Mouse (Mus musculus): ENCODE results near the gene Nckipsd.

Nckipsd gene

DNA sequence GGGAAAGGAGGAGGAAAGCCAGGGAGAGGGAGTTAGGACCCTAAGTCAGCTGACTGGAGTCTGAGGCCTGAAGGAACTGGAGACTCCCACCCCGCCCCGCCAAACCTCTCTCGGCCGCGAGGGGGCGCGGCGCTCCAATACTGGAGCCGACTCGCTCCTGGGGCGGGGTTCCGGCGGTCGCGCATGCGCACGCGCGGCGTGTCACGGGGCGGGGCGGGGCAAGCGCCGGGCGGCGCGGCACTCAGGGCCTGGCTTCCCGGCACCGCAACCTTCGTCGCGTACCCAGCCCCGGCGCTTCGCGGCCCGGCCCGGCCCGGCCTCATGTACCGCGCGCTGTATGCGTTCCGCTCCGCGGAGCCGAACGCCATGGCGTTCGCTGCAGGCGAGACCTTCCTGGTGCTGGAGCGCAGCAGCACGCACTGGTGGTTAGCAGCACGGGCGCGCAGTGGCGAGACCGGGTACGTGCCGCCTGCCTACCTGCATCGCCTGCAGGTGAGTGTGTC is at the start of gene Nckipsd:
Nckipsd (plus strand) TSS at position 206 of the 503 bp plus-strand sequence.
- DNase-seq (ENCODE audit: low spot score in 2 of 2): peak; percentile 93 to 97

DNA sequence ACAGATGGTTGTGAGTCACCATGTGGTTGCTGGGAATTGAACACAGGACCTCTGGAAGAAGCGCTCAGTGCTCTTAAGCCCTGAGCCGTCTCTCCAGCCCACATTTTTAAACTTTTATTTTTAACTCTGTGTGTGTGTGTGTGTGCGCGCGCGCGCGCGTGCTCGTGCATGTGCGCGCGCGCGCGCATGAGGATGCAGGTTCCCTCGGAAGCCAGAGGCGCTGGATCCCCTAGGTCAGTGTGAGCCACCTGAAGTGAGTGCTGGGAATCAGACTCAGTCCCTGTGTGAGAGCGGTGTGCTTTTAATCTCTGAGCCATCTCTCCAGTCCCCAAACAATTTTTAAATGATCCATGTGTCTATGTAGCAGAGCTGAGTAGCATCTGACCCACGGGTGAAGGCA is 49.0 kb upstream of the Nckipsd start:
- no peak for DNase-seq (ENCODE audit: low spot score in 2 of 2)

- no peak for DNase-seq (ENCODE audit: low spot score in 2 of 2)
Observed at GRCm38 (mm10) chr9:108759805-108760204, 48.4 kb upstream of the Nckipsd start.

GRCm38 (mm10) chr9:108761561-108761960 is 46.6 kb upstream of the Nckipsd start:
- DNase-seq (ENCODE audit: low spot score in 2 of 2): no peak

DNA sequence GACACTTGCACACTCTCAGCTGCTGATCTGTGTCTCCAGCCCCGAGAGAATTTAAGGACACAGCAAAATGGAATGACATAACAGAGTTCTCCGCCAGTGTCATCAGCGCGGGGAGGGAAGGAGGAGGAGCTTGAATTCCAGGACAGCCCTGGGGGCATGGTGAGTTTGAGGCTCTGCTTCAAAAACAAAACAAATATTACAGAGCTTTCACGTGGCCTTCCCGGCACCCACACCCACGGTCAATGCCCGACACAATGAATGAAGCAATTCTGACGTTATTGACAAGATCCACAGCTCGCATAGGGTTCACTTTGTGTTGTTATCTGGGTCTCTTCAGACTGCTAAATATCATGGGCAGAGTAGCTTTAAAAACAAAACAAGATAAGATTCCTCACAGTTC is 43.2 kb upstream of the Nckipsd start:
- no peak for DNase-seq (ENCODE audit: low spot score in 2 of 2)

DNA sequence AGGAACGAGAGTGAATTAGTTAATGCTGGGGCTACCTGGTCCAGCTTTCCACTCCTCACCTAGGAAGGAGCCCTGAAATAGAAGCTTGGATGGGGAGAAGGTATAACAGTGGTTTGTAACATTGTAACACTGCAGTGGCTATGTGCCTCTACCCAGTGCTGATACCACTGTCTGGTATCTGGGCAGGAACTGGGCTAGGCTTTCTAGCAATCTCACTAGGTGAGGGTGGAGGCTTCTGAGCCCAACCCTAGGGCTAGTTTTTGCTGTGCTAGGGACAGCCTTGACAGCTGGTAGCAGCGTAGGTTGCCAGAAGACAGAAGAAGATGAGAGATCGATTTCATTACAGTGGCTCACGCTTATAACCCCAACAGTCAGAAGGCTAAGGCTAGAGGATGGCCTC is 31.6 kb upstream of the Nckipsd start:
- no peak for DNase-seq (ENCODE audit: low spot score in 2 of 2)

DNA sequence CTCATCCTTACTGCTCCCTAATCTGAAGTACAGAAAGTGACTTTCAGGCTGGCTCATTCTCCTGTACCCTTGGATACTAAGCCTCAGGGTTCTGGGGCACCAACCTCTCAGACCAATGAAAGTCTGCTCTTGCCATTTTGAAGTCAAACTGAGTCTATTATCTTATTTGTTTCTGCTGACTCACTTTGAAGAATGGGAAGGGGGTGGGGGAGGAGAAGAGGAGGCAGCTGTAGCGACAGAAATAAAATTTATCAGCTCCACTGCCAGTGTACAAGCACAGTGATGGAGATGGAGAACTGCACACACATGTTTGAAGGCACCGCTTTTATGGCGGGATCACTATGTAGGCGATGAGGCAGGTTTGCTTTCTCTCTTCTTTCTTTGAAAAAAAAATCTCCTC is 30.9 kb upstream of the Nckipsd start:
- DNase-seq (ENCODE audit: low spot score in 2 of 2): no peak

- peak in 1 of 2 experiments; percentile 55 for DNase-seq (ENCODE audit: low spot score in 2 of 2)
Observed at GRCm38 (mm10) chr9:108780959-108781358, 27.2 kb upstream of the Nckipsd start.

GRCm38 (mm10) chr9:108781891-108782290 is 26.3 kb upstream of the Nckipsd start:
- no peak for DNase-seq (ENCODE audit: low spot score in 2 of 2)

DNA sequence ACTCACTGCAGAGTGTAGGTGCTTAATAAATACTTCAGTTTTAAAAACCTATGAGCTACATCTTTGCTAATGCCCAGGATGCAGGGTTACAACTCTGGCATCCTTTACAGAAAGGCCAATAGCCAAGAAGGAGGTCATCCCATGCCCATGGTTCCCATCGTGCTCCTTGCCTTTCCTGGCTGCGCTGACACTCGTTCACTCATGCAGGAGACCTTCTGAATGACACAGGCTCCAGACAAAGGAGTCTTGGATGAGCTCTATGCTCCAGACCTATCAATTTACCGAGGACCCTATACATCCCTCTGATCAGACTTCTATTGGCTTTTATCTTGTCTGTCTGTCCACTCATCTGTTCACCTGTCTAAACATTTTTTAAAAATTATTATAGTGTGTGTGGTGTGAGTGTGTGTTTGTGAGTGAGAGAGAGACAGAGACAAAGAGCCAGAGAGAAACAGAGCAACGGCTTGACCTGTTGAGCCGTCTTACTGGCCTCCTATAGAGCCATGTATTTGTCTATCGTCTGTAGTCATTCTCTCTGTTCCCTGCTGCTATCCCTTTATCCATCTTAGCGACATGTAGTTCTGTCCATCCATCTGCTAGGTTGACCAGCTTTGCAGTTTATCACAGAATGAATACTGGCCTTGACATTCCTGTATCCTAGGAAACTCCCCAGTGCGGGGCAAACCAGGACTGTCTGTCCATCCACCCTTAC is 25.2 kb upstream of the Nckipsd start:
- no peak for DNase-seq (ENCODE audit: low spot score in 2 of 2)

- DNase-seq (ENCODE audit: low spot score in 2 of 2): peak; percentile 95 to 97
Observed at GRCm38 (mm10) chr9:108783548-108784463, 24.4 kb upstream of the Nckipsd start, which contains the start of gene Ip6k2. TSS of gene Ip6k2 (plus strand) at chr9:108783796.

DNA sequence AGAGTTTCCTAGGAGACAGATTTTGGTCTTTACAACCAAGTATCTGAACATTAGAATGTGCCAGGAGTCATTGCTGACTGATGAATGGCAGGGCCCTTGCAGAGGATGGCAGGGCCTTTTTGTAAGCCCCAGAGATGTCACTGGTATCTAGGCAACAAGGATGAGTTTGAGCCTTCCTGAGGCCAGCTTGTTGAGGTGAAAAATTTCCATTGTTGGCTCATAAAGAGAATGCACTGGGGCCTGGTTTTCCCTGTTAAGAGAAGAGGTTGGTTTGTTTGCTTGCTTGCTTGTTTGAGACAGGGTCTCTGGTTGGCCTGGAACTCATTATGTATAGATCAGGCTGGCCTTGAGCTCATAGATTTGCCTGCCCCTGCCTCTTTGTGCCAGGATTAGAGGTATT is 22.8 kb upstream of the Nckipsd start:
- DNase-seq (ENCODE audit: low spot score in 2 of 2): no peak

DNA sequence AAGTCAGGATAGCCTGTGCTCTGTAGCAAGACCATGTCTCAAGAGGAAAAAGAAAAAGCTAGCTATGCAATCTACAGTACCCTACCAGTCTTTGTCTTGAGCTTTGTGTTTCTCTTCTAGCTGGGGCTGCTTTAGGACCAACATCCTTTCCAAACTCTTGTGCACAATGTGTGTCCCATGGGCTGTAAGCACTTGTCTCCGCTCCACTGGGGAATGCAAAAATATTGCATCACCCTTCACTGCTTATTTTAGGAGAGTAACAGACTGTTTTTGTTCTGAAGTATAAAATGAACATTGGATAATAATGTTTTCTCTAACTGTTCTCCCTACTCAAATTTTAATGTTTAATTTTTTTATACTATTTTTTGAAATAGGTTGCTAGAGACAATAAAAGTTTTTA is 21.7 kb upstream of the Nckipsd start:
- no peak for DNase-seq (ENCODE audit: low spot score in 2 of 2)

GRCm38 (mm10) chr9:108787080-108787479 is 21.1 kb upstream of the Nckipsd start:
- no peak for DNase-seq (ENCODE audit: low spot score in 2 of 2)

- no peak for DNase-seq (ENCODE audit: low spot score in 2 of 2)
Observed at GRCm38 (mm10) chr9:108788713-108789112, 19.5 kb upstream of the Nckipsd start.

DNA sequence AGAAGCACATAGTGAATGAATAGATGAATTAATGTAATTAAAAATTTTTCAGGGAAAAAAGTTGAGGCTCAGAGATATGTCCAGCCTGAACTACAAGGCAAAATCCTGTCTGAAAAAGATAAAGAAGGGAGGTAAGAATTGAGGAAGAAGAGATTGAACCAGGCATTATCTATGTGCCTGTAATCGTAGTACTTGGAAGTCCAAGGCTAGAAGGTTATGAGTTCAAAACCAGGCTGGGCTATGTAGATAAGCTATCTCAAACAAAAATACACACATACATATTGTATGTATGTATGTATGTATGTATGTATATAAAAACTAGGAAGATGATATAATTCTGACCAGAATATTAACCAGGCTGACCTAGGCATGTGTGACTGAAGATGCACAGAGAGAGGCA is 15.9 kb upstream of the Nckipsd start:
- no peak for DNase-seq (ENCODE audit: low spot score in 2 of 2)

GRCm38 (mm10) chr9:108792730-108793129 is 15.4 kb upstream of the Nckipsd start:
- DNase-seq (ENCODE audit: low spot score in 2 of 2): no peak

GRCm38 (mm10) chr9:108795281-108795680 is 12.9 kb upstream of the Nckipsd start:
- DNase-seq (ENCODE audit: low spot score in 2 of 2): no peak

GRCm38 (mm10) chr9:108795762-108796161 is 12.4 kb upstream of the Nckipsd start:
- no peak for DNase-seq (ENCODE audit: low spot score in 2 of 2)

GRCm38 (mm10) chr9:108796351-108796981 is 11.7 kb upstream of the Nckipsd start:
- no peak for DNase-seq (ENCODE audit: low spot score in 2 of 2)

DNA sequence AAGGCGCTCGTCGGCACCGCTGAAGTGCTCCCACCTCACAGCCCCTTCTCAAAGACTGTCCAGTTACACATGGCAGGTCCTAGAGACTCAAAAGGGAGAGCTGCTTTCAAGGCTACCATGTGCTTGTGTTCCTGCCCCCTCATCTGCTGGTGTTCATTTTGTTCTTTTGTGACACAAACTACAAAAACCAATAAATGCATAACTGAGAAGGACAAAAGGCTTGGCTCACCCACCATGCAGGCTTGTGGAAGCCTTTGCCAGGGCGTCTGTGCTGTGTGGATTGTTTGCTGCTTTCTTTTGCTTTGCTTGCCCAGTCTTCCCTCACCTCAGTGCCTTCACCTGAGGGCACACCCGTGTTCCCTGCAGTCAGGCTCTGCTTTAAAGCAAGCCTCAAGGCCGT is 10.7 kb upstream of the Nckipsd start:
- DNase-seq (ENCODE audit: low spot score in 2 of 2): no peak

DNA sequence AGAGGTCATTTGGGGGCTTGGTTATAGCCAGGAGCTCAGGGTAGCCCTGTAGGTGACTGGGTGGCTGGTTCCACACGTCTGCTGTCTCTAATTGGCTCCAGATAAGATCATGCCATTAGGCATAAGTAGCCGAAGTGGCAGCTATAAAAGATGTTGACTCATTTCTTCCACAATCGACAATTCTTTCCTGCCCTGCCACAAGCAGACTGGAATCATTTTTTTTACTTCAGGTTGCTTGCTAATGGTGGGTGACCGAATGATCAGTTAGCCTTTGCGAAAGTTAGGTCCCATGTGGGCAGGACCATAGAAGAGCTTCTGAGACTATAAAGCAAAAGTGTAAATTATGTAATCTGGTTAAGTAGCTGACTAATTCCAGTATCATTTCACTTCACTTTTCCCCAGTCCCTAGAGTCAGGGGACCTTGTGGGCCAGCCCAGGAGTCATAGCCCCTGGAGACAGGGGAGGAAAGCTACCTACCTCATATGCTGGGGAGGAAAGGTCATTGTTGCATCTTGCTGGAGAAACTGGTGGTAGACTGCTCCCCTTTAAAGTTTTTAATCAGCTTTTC is 9.6 kb upstream of the Nckipsd start:
- no peak for DNase-seq (ENCODE audit: low spot score in 2 of 2)

All from urinary bladder, postnatal 4 days (tissue).